Mouse (Mus musculus): ENCODE measurements around the gene Pcmtd2. TPM values are rescaled to one million over a fixed set of nuclear protein-coding genes. Genes with fewer than 3 reads are reported as not detected.

Pcmtd2 gene
- 9.0 and 10.7 TPM in 2 replicates for polyA plus RNA-seq (2012)

DNA sequence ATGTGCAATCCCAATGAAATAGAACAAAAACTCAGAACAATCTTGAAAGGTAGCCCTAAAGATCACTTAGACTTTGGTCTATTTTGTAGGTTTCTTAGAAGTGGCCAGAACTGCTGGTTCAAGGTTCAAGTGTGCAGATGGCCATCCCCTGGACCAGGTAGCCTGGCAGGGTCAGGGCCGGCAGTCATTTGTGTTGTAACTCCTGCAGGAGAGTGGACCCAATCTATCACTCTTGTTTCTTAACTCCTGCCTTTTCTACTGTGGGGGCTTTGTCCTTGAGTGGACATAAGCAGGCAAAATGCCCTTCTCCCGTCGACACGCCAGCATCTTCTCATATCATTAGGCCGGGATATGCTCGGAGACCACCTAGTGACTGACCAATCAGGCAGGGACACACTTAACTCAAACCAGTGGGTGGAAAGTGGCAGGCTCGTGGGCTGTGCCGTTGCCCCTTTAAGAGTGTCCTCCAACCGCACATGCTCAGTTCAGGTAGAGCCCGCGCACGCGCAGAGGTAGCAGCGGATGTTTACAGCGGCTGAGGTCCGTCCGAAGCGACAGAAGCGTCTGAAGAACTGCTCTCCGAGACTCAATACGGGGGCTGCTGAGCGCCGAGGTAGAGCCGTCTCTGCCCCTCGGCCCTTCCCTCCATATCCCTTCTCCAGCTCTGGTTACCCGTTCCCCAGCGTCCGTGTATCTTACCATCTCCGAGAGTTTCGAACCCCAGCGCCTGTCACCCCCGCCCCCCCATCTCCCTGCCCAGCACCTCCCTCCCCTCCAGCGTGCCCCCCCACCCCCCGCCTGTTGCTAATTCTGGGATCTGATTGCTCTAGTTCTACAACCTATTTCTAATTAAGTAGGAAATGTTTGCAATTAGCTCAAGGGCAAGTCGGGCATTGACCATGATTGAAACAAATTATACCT, at the start of gene Pcmtd2:
Gene Pcmtd2 (plus strand): TSS at position 483 of the 921 bp plus-strand sequence.

DNA sequence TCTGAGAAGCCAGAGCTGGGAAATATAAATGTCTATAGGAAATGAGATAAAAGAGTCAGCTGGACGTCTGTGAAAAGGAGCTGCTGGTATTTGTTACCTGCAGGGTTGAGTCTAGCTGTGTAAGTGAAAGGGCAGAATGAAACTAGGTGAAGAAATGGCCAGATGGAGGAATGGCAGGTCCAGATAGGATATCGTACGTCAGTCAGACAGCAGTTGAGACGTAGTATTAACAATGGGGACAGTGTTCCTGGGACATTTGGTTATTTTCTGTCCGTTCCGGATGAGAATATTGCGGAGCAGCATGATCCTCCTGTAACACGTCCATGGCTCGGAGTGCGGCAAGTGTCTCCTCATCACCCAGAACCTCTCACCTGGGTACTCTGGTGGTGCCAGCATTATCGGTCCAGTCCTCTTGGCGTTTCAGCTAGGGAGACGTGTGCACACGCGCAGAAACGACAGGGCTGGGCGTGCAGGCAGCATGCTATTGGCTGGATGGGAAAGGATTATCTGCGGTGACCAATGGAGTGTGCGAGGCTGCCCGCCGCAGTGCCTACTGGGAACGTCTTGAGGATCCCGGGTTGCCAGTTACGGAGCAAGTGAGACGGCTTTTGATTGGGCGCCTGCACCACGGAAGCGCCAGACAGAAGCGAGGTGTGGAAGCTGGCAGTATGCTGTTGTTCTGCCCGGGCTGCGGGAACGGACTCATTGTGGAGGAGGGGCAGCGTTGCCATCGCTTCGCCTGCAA, 26.3 kb downstream of the Pcmtd2 start, which contains the start of gene Polr3k:
Gene Polr3k (plus strand): TSS at position 547 of the 745 bp plus-strand sequence.

Other genes starting within 250 kb of the Pcmtd2 start
- 14.2 and 19.5 TPM in 2 replicates for gene Prpf6, start 246.0 kb upstream of the Pcmtd2 start, polyA plus RNA-seq (2012)
- gene Zfp512b, start 245.1 kb upstream of the Pcmtd2 start, polyA plus RNA-seq (2012) = 83.7 and 124 TPM in 2 replicates
- gene Samd10, start 238.6 kb upstream of the Pcmtd2 start, polyA plus RNA-seq (2012) = 6.1 and 6.3 TPM in 2 replicates
- gene Gm29797, start 180.8 kb upstream of the Pcmtd2 start, polyA plus RNA-seq (2012) = 0.12 TPM in 1 of 2 replicates, not detected in the other
- 0.35 and 0.37 TPM in 2 replicates for gene Sox18, start 166.2 kb upstream of the Pcmtd2 start, polyA plus RNA-seq (2012)
- 9.2 and 9.4 TPM in 2 replicates for gene Tcea2, start 157.5 kb upstream of the Pcmtd2 start, polyA plus RNA-seq (2012)
- gene Rgs19, start 143.9 kb upstream of the Pcmtd2 start, polyA plus RNA-seq (2012) = 163 and 195 TPM in 2 replicates
- not detected in 2 replicates for gene Lkaaear1, start 139.4 kb upstream of the Pcmtd2 start, polyA plus RNA-seq (2012)
- not detected in 2 replicates for gene Oprl1, start 122.8 kb upstream of the Pcmtd2 start, polyA plus RNA-seq (2012)
- 0.01 and 0.04 TPM in 2 replicates for gene Myt1, start 74.5 kb upstream of the Pcmtd2 start, polyA plus RNA-seq (2012)
- gene Polr3k, start 26.5 kb downstream of the Pcmtd2 start, polyA plus RNA-seq (2012) = 1.1 and 3.5 TPM in 2 replicates
- not detected in 2 replicates for gene Gm14496, start 153.3 kb downstream of the Pcmtd2 start, polyA plus RNA-seq (2012)